Mouse (Mus musculus) cerebellum, postnatal 10 days (tissue): ENCODE data around the gene Engase.

Experiments
- DNase-seq, 2 experiments: peaks; one replicate each; pipeline ENCODE4 v3.0.0; 2021; ENCODE audit warnings: mixed read lengths in 2 of 2

Gene Engase

GRCm38 (mm10) chr11:118488907-118489270 is 12.3 kb downstream of the Engase start:
- no peak for DNase-seq

GRCm38 (mm10) chr11:118490566-118491218 is 14.1 kb downstream of the Engase start:
- DNase-seq = peak; percentile 90 to 93

GRCm38 (mm10) chr11:118491230-118491629 is 14.6 kb downstream of the Engase start:
- DNase-seq = no peak

GRCm38 (mm10) chr11:118493458-118493857 is 16.8 kb downstream of the Engase start:
- no peak for DNase-seq

- no peak for DNase-seq
These were observed 17.5 kb downstream of the Engase start for GRCm38 (mm10) chr11:118494001-118494737.

GRCm38 (mm10) chr11:118495065-118495464 is 18.4 kb downstream of the Engase start:
- DNase-seq = no peak

GRCm38 (mm10) chr11:118496066-118496689 is 19.5 kb downstream of the Engase start:
- DNase-seq = peak in 1 of 2 experiments; percentile 48

GRCm38 (mm10) chr11:118502990-118503389 is 26.4 kb downstream of the Engase start:
- DNase-seq = peak in 1 of 2 experiments; percentile 68

- no peak for DNase-seq
These were observed 27.0 kb downstream of the Engase start for GRCm38 (mm10) chr11:118503418-118504179.

GRCm38 (mm10) chr11:118504180-118504454 is 27.5 kb downstream of the Engase start:
- no peak for DNase-seq

GRCm38 (mm10) chr11:118507095-118507494 is 30.5 kb downstream of the Engase start:
- DNase-seq = peak; percentile 55 to 66

GRCm38 (mm10) chr11:118507904-118508303 is 31.3 kb downstream of the Engase start:
- peak; percentile 92 to 95 for DNase-seq

GRCm38 (mm10) chr11:118508341-118508740 is 31.7 kb downstream of the Engase start:
- peak; percentile 67 to 71 for DNase-seq

GRCm38 (mm10) chr11:118511851-118512250 is 35.2 kb downstream of the Engase start:
- peak; percentile 77 to 82 for DNase-seq

- DNase-seq = no peak
These were observed 35.8 kb downstream of the Engase start for GRCm38 (mm10) chr11:118512257-118512910.

GRCm38 (mm10) chr11:118517924-118518323 is 41.3 kb downstream of the Engase start:
- no peak for DNase-seq

GRCm38 (mm10) chr11:118518743-118519142 is 42.1 kb downstream of the Engase start:
- DNase-seq = no peak

GRCm38 (mm10) chr11:118520251-118520650 is 43.6 kb downstream of the Engase start:
- DNase-seq = no peak

- DNase-seq = peak; percentile 62 to 63
These were observed 44.3 kb downstream of the Engase start for GRCm38 (mm10) chr11:118520932-118521331.

- DNase-seq = peak; percentile 64 to 73
These were observed 47.0 kb downstream of the Engase start for GRCm38 (mm10) chr11:118523496-118524145.

- DNase-seq = no peak
These were observed 48.4 kb downstream of the Engase start for GRCm38 (mm10) chr11:118525059-118525458.

GRCm38 (mm10) chr11:118528761-118529160 is 52.1 kb downstream of the Engase start:
- peak in 1 of 2 experiments; percentile 63 for DNase-seq
